Mouse (Mus musculus): ENCODE data around the gene Hsd17b1. TPM values are rescaled to one million over a fixed set of nuclear protein-coding genes. Genes with fewer than 3 reads are reported as not detected.

Gene Hsd17b1
- not detected in 2 replicates for total RNA-seq (2012; rRNA removed)
- polyA plus RNA-seq (2012; ENCODE audit: insufficient read depth in 1 of 2, insufficient read length in 2 of 2, low read depth in 1 of 2, low replicate concordance in 2 of 2, missing spikeins in 1 of 2), result not detected

DNA sequence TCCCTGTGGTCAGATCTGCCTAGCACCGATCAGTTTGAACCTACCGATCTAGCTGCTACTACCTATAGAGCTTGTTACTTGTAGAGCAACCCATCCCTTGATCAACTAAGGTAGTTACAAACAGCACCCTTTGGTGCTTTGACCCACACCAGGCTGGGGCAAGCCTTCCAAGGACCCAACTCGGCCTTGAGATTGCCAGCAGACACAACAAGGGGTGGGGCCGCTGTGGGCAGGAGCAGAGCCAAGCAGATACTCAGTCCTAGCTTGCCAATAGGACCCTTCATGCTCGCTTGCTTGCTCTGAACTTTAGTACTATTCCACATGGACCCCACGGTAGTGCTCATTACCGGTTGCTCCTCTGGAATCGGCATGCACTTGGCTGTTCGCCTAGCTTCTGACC, at the start of gene Hsd17b1:
Gene Hsd17b1 (plus strand): TSS at position 291 of the 400 bp plus-strand sequence.
- Histone ChIP-seq H3K36me3 (ENCODE audit: control insufficient read depth in 1 of 2, insufficient read depth in 2 of 2, low read length in 2 of 2) (peaks cover 0 to 4% of the 10 kb centered on the region in 2 experiments; a peak in 2 of 4 replicates), H3K9me3 (replicated peaks; ENCODE audit: insufficient read depth, low read length) (no peaks in the 10 kb centered on the region), H3K27ac (ENCODE audit: control insufficient read depth, low read depth, low read length) (no peak within 1 kb of the TSS), H3K9ac (ENCODE audit: control insufficient read depth, low read depth, low read length, poor library complexity, severe bottlenecking) (no peak within 1 kb of the TSS), H3K79me2 (ENCODE audit: control insufficient read depth, insufficient read depth, low read length, poor library complexity) (peaks cover 6% of the 10 kb centered on the region), H3K4me1 (ENCODE audit: control insufficient read depth in 1 of 2, insufficient read depth in 2 of 2, low read length in 2 of 2) (peaks cover 3 to 5% of the 10 kb centered on the region in 2 experiments; a peak in 3 of 4 replicates), H3K27me3 (ENCODE audit: control insufficient read depth in 1 of 2, insufficient read depth in 2 of 2, low read length in 2 of 2) (no peaks in the 10 kb centered on the region), H3K4me3 (ENCODE audit: control insufficient read depth in 1 of 2, insufficient read depth in 1 of 2, low read depth in 2 of 2, low read length in 2 of 2) (no peak within 1 kb of the TSS)
- DNase-seq (ENCODE audit: low read depth, low spot score), result no peak
- no peak for TF ChIP-seq MAZ (IDR thresholded peaks at IDR 0.05; ENCODE audit: low read depth, low read length)
- no peak for TF ChIP-seq E2F4 (IDR thresholded peaks at IDR 0.05; ENCODE audit: borderline replicate concordance, low read depth, low read length)
- TF ChIP-seq USF2 (IDR thresholded peaks at IDR 0.05; ENCODE audit: borderline replicate concordance in 1 of 2, insufficient read depth in 1 of 2, low read depth in 1 of 2, low read length in 2 of 2), result no peak
- no peak for TF ChIP-seq MAX (IDR thresholded peaks at IDR 0.05; ENCODE audit: low read length)
- TF ChIP-seq MYB (IDR thresholded peaks at IDR 0.05; ENCODE audit: low read depth, low read length), result no peak
- TF ChIP-seq NELFE (IDR thresholded peaks at IDR 0.05; ENCODE audit: low read depth, low read length), result no peak
- no peak for TF ChIP-seq CTCF (IDR thresholded peaks at IDR 0.05 in 2 of 3, conservative IDR thresholded peaks at IDR 0.05 in 1 of 3; ENCODE audit: control insufficient read depth in 1 of 3, insufficient read depth in 1 of 3, low read depth in 2 of 3, low read length in 3 of 3, poor library complexity in 1 of 3, severe bottlenecking in 1 of 3)
- TF ChIP-seq GATA1 (IDR thresholded peaks at IDR 0.05; ENCODE audit: low read depth, low read length), result no peak
- TF ChIP-seq BHLHE40 (IDR thresholded peaks at IDR 0.05; ENCODE audit: borderline replicate concordance, low read depth, low read length), result no peak
- no peak for TF ChIP-seq KAT2A (conservative IDR thresholded peaks at IDR 0.05; ENCODE audit: low read depth, low read length)
- TF ChIP-seq ZNF384 (IDR thresholded peaks at IDR 0.05; ENCODE audit: low read depth, low read length), result no peak
- no peak for TF ChIP-seq TBP (IDR thresholded peaks at IDR 0.05; ENCODE audit: low read depth, low read length)

DNA sequence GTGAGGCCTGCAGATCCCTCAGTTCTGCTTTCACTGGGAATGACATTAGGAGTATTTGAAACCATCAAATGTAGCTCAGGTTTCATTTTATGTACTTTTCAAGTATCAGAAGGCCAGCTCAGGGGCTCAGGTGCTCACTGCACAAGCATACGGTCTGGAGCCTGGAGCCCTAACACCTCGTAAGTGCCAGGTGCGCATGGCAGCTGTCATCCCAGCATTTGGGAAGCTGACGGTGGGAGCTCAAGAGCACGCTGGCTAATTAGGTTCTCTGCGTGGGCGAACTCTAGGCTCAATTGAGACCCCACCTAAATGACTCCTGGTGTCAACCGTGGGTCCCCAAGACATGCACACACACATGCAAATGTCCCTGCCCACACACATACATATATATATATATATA, 48.9 kb upstream of the Hsd17b1 start:
- Histone ChIP-seq H3K79me2 (ENCODE audit: control insufficient read depth, insufficient read depth, low read length, poor library complexity) (no peaks in the 10 kb centered on the region), H3K9me3 (replicated peaks; ENCODE audit: insufficient read depth, low read length) (no peaks in the 10 kb centered on the region), H3K27ac (ENCODE audit: control insufficient read depth, low read depth, low read length) (no peak overlapping the region), H3K4me3 (ENCODE audit: control insufficient read depth in 1 of 2, insufficient read depth in 1 of 2, low read depth in 2 of 2, low read length in 2 of 2) (no peak overlapping the region), H3K9ac (ENCODE audit: control insufficient read depth, low read depth, low read length, poor library complexity, severe bottlenecking) (no peak overlapping the region), H3K27me3 (ENCODE audit: control insufficient read depth in 1 of 2, insufficient read depth in 2 of 2, low read length in 2 of 2) (no peaks in the 10 kb centered on the region), H3K36me3 (ENCODE audit: control insufficient read depth in 1 of 2, insufficient read depth in 2 of 2, low read length in 2 of 2) (peaks cover 0 to 10% of the 10 kb centered on the region in 2 experiments; a peak in 3 of 4 replicates), H3K4me1 (ENCODE audit: control insufficient read depth in 1 of 2, insufficient read depth in 2 of 2, low read length in 2 of 2) (peaks cover 6 to 11% of the 10 kb centered on the region in 2 experiments)
- no peak for TF ChIP-seq CHD1 (IDR thresholded peaks at IDR 0.05; ENCODE audit: low read depth, low read length)
- no peak for TF ChIP-seq TCF12 (IDR thresholded peaks at IDR 0.05; ENCODE audit: low read depth, low read length)
- no peak for TF ChIP-seq UBTF (IDR thresholded peaks at IDR 0.05; ENCODE audit: borderline replicate concordance, insufficient read depth, low read depth, low read length)
- TF ChIP-seq MAX (IDR thresholded peaks at IDR 0.05; ENCODE audit: low read length), result no peak
- no peak for TF ChIP-seq USF2 (IDR thresholded peaks at IDR 0.05; ENCODE audit: borderline replicate concordance in 1 of 2, insufficient read depth in 1 of 2, low read depth in 1 of 2, low read length in 2 of 2)
- no peak for TF ChIP-seq ETS1 (IDR thresholded peaks at IDR 0.05; ENCODE audit: low read depth, low read length)
- TF ChIP-seq MAZ (IDR thresholded peaks at IDR 0.05; ENCODE audit: low read depth, low read length), result no peak
- DNase-seq (ENCODE audit: low read depth, low spot score), result no peak

Measured in MEL (cell line).